Mouse (Mus musculus): ENCODE measurements around the gene Rtbdn.

DNA sequence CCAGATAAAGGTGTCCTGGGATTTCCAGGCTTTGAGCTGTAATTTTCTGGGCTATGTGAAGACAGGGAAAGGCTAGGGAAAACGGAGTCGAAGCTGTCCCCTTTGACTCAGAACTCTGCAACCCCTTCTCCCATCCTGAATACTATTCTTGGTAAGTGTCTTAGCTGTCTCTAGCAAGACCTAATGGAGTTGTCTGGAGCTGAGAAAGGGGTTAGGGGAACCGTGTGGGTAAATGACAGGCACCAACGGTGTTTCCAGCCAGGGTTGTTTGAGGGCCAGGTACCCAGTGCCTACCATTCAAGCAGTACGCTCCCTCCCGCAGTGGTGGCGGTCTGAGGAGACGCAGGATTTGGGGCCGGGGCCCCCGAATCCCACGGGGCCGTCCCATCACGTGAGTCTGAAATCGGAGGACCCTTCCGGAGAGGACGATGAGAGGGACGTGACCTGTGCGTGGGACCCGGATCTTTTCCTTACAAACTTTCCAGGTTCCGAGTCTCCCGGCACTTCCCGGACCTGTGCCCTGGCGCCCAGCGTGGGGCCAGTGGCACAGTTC lies 44.3 kb upstream of the Rtbdn start:
- TF ChIP-seq POLR2A (IDR thresholded peaks at IDR 0.05; ENCODE audit: borderline replicate concordance, control insufficient read depth, low read depth, low read length): no peak
- no peak for TF ChIP-seq CTCF (IDR thresholded peaks at IDR 0.05; ENCODE audit: control insufficient read depth, insufficient read depth, low read length)
